Mouse (Mus musculus): Measurements from ENCODE around the gene Fkrp. TPM values are rescaled to one million over a fixed set of nuclear protein-coding genes. Genes with fewer than 3 reads are reported as not detected.

The Fkrp gene
- polyA plus RNA-seq, 1 experiment from 2014 or later, result 28.3 TPM

- peak overlapping the region; percentile 51; the same call in 1 of the 2 replicates for H3K27ac ChIP-seq (ENCODE audit: low read depth)
- H3K4me2 ChIP-seq (ENCODE audit: low read length), result peak overlapping the region; percentile 95
- WGBS, result 34% methylated on average over 10 of the region's 10 CpGs
- no peaks in the 10 kb centered on the region for H3K27me3 ChIP-seq (replicated peaks; ENCODE audit: control insufficient read depth, insufficient read depth, low read length)
- H3K4me1 ChIP-seq (replicated peaks; ENCODE audit: control insufficient read depth, insufficient read depth, low read length), result peaks cover 16% of the 10 kb centered on the region
- H3K36me3 ChIP-seq (ENCODE audit: control insufficient read depth, insufficient read depth, low read length), result peaks cover 31% of the 10 kb centered on the region
- 0 out of 2 replicates have a peak overlapping the region, but pooled peaks have one; percentile 3 for H3K9ac ChIP-seq (ENCODE audit: low read length)
- DNase-seq (ENCODE audit: low spot score) (no peak), ATAC-seq (replicated peaks; ENCODE audit: low FRiP score, low TSS enrichment, low read depth) (no peak)
- peak overlapping the region; percentile 58; the same call in 1 of the 2 replicates for H3K4me3 ChIP-seq (ENCODE audit: low read depth, low read length)
- H3K9me3 ChIP-seq (ENCODE audit: control insufficient read depth, low read length), result no peaks in the 10 kb centered on the region
Measured at GRCm38 (mm10) chr7:16845820-16846167, 29.3 kb upstream of the Fkrp start.

GRCm38 (mm10) chr7:16845072-16845819 is 28.7 kb upstream of the Fkrp start:
- H3K4me1 ChIP-seq (replicated peaks; ENCODE audit: control insufficient read depth, insufficient read depth, low read length), result peaks cover 16% of the 10 kb centered on the region
- H3K9me3 ChIP-seq (ENCODE audit: control insufficient read depth, low read length), result no peaks in the 10 kb centered on the region
- WGBS, result 35% methylated on average over 14 of the region's 14 CpGs
- peak overlapping the region; percentile 58 for H3K4me3 ChIP-seq (ENCODE audit: low read depth, low read length)
- DNase-seq (ENCODE audit: low spot score) (no peak), ATAC-seq (replicated peaks; ENCODE audit: low FRiP score, low TSS enrichment, low read depth) (no peak)
- H3K4me2 ChIP-seq (ENCODE audit: low read length), result peak overlapping the region; percentile 95
- no peaks in the 10 kb centered on the region for H3K27me3 ChIP-seq (replicated peaks; ENCODE audit: control insufficient read depth, insufficient read depth, low read length)
- peak overlapping the region; percentile 25; the same call in 1 of the 2 replicates for H3K9ac ChIP-seq (ENCODE audit: low read length)
- H3K36me3 ChIP-seq (ENCODE audit: control insufficient read depth, insufficient read depth, low read length), result peaks cover 31% of the 10 kb centered on the region
- peak overlapping the region; percentile 51; the same call in 1 of the 2 replicates for H3K27ac ChIP-seq (ENCODE audit: low read depth)

DNA sequence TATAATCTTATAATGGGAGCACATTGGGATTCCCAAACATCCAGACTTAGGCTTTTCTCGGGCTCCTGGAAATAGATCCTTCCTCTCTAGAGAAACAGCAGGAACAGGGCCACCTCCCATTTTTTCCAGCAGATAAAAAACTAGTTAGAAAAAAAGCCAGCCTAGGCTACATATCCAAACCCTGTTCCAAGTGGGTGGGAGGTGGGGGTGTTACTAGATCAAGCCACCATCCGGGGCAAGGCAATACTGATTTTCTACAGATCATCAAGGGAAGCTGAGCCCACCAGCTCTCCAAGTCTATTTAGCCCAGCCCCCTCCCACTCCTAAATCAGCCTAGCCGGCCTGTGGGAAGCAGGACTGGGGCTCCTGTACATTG is 28.2 kb upstream of the Fkrp start:
- ATAC-seq (replicated peaks; ENCODE audit: low FRiP score, low TSS enrichment, low read depth) (no peak), DNase-seq (ENCODE audit: low spot score) (no peak)
- peak overlapping the region; percentile 51; the same call in 1 of the 2 replicates for H3K27ac ChIP-seq (ENCODE audit: low read depth)
- H3K4me1 ChIP-seq (replicated peaks; ENCODE audit: control insufficient read depth, insufficient read depth, low read length), result peaks cover 16% of the 10 kb centered on the region
- H3K9ac ChIP-seq (ENCODE audit: low read length), result peak overlapping the region; percentile 25; the same call in 1 of the 2 replicates
- H3K36me3 ChIP-seq (ENCODE audit: control insufficient read depth, insufficient read depth, low read length), result peaks cover 31% of the 10 kb centered on the region
- no peaks in the 10 kb centered on the region for H3K9me3 ChIP-seq (ENCODE audit: control insufficient read depth, low read length)
- H3K27me3 ChIP-seq (replicated peaks; ENCODE audit: control insufficient read depth, insufficient read depth, low read length), result no peaks in the 10 kb centered on the region
- 56% methylated on average over 3 of the region's 3 CpGs for WGBS
- peak overlapping the region; percentile 95 for H3K4me2 ChIP-seq (ENCODE audit: low read length)
- peak overlapping the region; percentile 58; the same call in 1 of the 2 replicates for H3K4me3 ChIP-seq (ENCODE audit: low read depth, low read length)

GRCm38 (mm10) chr7:16843441-16844171 is 27.1 kb upstream of the Fkrp start:
- H3K9me3 ChIP-seq (ENCODE audit: control insufficient read depth, low read length), result no peaks in the 10 kb centered on the region
- 1% methylated on average over 33 of the region's 33 CpGs for WGBS
- peaks cover 16% of the 10 kb centered on the region for H3K4me1 ChIP-seq (replicated peaks; ENCODE audit: control insufficient read depth, insufficient read depth, low read length)
- ATAC-seq (replicated peaks; ENCODE audit: low FRiP score, low TSS enrichment, low read depth), result no peak
- H3K4me3 ChIP-seq (ENCODE audit: low read depth, low read length), result peak overlapping the region; percentile 58
- H3K27ac ChIP-seq (ENCODE audit: low read depth), result peak overlapping the region; percentile 57
- H3K36me3 ChIP-seq (ENCODE audit: control insufficient read depth, insufficient read depth, low read length), result peaks cover 31% of the 10 kb centered on the region
- DNase-seq (ENCODE audit: low spot score), result peak; percentile 66
- peak overlapping the region; percentile 58 for H3K9ac ChIP-seq (ENCODE audit: low read length)
- peak overlapping the region; percentile 95 for H3K4me2 ChIP-seq (ENCODE audit: low read length)
- H3K27me3 ChIP-seq (replicated peaks; ENCODE audit: control insufficient read depth, insufficient read depth, low read length), result no peaks in the 10 kb centered on the region

DNA sequence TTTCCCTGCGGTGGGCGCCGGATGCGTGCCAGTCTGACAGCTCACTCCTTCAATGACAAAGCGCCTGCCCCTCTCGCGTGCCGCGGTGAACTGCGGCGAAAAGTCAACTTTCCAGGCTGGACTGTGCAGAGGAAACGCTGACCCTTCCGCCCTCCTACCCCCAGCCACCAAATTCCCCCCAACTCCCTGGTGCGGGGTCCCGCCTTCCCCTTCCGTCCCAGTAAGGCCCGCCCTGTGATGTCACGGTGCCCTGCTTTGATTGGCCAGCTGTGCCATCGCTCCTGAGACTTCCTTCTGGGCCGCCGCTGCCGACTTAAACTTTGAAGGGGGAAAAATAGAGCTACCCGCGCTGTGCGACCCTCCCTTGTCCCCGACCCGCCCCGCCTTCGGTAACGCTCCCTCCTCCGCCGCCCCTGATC is 26.1 kb upstream of the Fkrp start, which contains the start of gene Prkd2:
TSS of gene Prkd2 (plus strand) at position 258 of the 419 bp plus-strand sequence.
- Histone ChIP-seq H3K4me3 (ENCODE audit: low read depth, low read length) (peak within 1 kb of the TSS; percentile 58), H3K9me3 (ENCODE audit: control insufficient read depth, low read length) (no peaks in the 10 kb centered on the region), H3K9ac (ENCODE audit: low read length) (peak within 1 kb of the TSS; percentile 58), H3K27me3 (replicated peaks; ENCODE audit: control insufficient read depth, insufficient read depth, low read length) (no peaks in the 10 kb centered on the region), H3K36me3 (ENCODE audit: control insufficient read depth, insufficient read depth, low read length) (peaks cover 41% of the 10 kb centered on the region), H3K27ac (ENCODE audit: low read depth) (peak within 1 kb of the TSS; percentile 57), H3K4me2 (ENCODE audit: low read length) (peak within 1 kb of the TSS; percentile 95), H3K4me1 (replicated peaks; ENCODE audit: control insufficient read depth, insufficient read depth, low read length) (peaks cover 16% of the 10 kb centered on the region)
- DNase-seq (ENCODE audit: low spot score) (peak; percentile 94), ATAC-seq (replicated peaks; ENCODE audit: low FRiP score, low TSS enrichment, low read depth) (peak; percentile 77)
- WGBS, result under 1% methylated on average over 32 of the region's 32 CpGs

DNA sequence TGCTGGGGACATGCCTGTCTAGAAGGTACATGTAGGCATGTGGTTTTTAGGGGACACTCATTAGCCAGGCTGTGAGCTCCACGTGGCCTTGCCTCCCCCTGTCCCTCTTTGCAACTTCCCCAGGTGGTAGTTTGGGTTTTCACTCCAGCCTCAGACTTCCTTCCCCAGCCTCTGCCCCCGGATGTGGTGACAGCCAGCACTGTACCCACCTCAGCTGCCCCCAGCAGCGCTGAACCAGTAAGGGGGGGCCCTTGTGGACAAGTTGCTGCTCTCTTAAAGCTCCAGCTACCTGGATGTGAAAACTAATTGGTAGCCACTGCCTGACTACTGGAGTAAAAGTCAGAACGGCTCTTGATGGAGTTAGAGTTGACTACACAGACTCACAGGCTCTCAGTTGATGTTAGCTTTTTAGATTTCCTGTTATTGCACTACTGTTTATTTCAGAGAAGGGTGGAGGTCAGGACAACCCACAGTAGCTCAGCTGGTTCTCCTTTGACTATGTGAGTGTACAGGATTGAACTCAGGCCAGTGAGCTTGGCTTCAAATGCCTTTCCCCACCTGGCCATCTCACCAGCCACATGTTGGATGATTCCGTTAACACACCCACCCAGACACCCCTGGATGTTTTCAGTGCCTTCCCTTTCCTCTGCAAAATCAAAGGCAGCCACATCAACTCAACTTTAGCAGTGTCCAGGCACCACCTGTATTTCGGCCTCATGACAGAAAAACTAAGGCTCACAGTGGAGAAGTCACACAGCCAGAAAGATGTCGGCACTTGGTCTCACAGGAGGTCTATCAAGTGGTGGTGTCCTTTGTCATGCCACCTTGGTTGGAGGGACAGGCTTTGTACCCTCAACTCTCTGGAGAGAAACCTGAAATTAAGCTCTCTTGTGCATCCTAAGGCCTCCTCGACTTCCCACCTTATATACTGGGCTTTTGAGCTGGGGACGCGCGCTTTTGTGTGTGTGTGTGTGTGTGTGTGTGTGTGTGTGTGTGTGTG is 25.3 kb upstream of the Fkrp start:
- peaks cover 48% of the 10 kb centered on the region for H3K36me3 ChIP-seq (ENCODE audit: control insufficient read depth, insufficient read depth, low read length)
- H3K4me2 ChIP-seq (ENCODE audit: low read length), result peak overlapping the region; percentile 95
- 41% methylated on average over 11 of the region's 11 CpGs for WGBS

DNA sequence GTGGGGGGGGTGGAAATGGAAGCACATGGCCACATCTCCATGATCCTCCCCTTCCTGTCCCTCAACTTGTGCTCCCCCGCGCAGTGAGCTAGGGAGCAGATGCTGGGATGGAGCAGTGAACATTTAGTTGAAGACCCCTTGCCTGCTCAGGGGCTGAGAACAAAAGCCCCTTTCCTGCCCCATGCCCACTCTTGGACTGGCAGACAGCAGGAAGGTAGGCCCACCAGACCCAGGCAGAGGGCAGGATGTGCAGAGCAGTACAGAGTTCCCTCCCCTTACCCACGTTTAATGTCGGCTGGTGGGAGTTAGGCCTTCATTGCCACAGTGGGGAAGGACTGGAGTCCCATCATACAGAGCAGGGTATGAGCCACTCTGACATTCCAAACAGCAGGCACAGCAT is 24.5 kb upstream of the Fkrp start:
- H3K9me3 ChIP-seq (ENCODE audit: control insufficient read depth, low read length), result no peaks in the 10 kb centered on the region
- 77% methylated on average over 4 of the region's 4 CpGs for WGBS
- H3K4me3 ChIP-seq (ENCODE audit: low read depth, low read length), result no peak overlapping the region
- H3K4me2 ChIP-seq (ENCODE audit: low read length), result no peak overlapping the region
- H3K27ac ChIP-seq (ENCODE audit: low read depth), result peak overlapping the region; percentile 57; the same call in 1 of the 2 replicates
- H3K27me3 ChIP-seq (replicated peaks; ENCODE audit: control insufficient read depth, insufficient read depth, low read length), result no peaks in the 10 kb centered on the region
- DNase-seq (ENCODE audit: low spot score) (no peak), ATAC-seq (replicated peaks; ENCODE audit: low FRiP score, low TSS enrichment, low read depth) (no peak)
- peaks cover 16% of the 10 kb centered on the region for H3K4me1 ChIP-seq (replicated peaks; ENCODE audit: control insufficient read depth, insufficient read depth, low read length)
- H3K36me3 ChIP-seq (ENCODE audit: control insufficient read depth, insufficient read depth, low read length), result peaks cover 50% of the 10 kb centered on the region
- H3K9ac ChIP-seq (ENCODE audit: low read length), result no peak overlapping the region

More for the DNA sequence above, 25.3 kb upstream of the Fkrp start:
- H3K27me3 ChIP-seq (replicated peaks; ENCODE audit: control insufficient read depth, insufficient read depth, low read length), result no peaks in the 10 kb centered on the region
- no peaks in the 10 kb centered on the region for H3K9me3 ChIP-seq (ENCODE audit: control insufficient read depth, low read length)
- H3K4me3 ChIP-seq (ENCODE audit: low read depth, low read length), result no peak overlapping the region
- ATAC-seq (replicated peaks; ENCODE audit: low FRiP score, low TSS enrichment, low read depth), result no peak
- H3K9ac ChIP-seq (ENCODE audit: low read length), result no peak overlapping the region; the same call in 1 of the 2 replicates
- H3K4me1 ChIP-seq (replicated peaks; ENCODE audit: control insufficient read depth, insufficient read depth, low read length), result peaks cover 16% of the 10 kb centered on the region
- no peak for DNase-seq (ENCODE audit: low spot score)
- H3K27ac ChIP-seq (ENCODE audit: low read depth), result peak overlapping the region; percentile 57

- H3K27me3 ChIP-seq (replicated peaks; ENCODE audit: control insufficient read depth, insufficient read depth, low read length), result no peaks in the 10 kb centered on the region
- H3K4me3 ChIP-seq (ENCODE audit: low read depth, low read length), result no peak overlapping the region
- no peak for ATAC-seq (replicated peaks; ENCODE audit: low FRiP score, low TSS enrichment, low read depth)
- DNase-seq (ENCODE audit: low spot score), result no peak
- H3K4me1 ChIP-seq (replicated peaks; ENCODE audit: control insufficient read depth, insufficient read depth, low read length), result peaks cover 10% of the 10 kb centered on the region
- no peak overlapping the region for H3K9ac ChIP-seq (ENCODE audit: low read length)
- H3K4me2 ChIP-seq (ENCODE audit: low read length), result no peak overlapping the region
- no peaks in the 10 kb centered on the region for H3K9me3 ChIP-seq (ENCODE audit: control insufficient read depth, low read length)
- 83% methylated on average over 2 of the region's 2 CpGs for WGBS
- peaks cover 56% of the 10 kb centered on the region for H3K36me3 ChIP-seq (ENCODE audit: control insufficient read depth, insufficient read depth, low read length)
- H3K27ac ChIP-seq (ENCODE audit: low read depth), result no peak overlapping the region
Measured at GRCm38 (mm10) chr7:16840109-16840491, 23.6 kb upstream of the Fkrp start.

Measured in intestine, embryonic 14.5 days (tissue).